Mouse (Mus musculus) inflammation-experienced regulatory T-cells (primary cell): Measurements from ENCODE around the gene Tnnt3. TPM values are rescaled to one million over a fixed set of nuclear protein-coding genes. Genes with fewer than 3 reads are reported as not detected.

Experiments used
- polyA plus RNA-seq, 2 experiments: library from polyadenylated mRNA; unstranded; fragments of 100-300 nt; shearing (Covaris generic); gene quantifications; one replicate each; pipeline ENCODE4 v1.2.1; 2017

Tnnt3 gene
- 1 to 10 TPM; 2.0 to 4.4 TPM for polyA plus RNA-seq

DNA sequence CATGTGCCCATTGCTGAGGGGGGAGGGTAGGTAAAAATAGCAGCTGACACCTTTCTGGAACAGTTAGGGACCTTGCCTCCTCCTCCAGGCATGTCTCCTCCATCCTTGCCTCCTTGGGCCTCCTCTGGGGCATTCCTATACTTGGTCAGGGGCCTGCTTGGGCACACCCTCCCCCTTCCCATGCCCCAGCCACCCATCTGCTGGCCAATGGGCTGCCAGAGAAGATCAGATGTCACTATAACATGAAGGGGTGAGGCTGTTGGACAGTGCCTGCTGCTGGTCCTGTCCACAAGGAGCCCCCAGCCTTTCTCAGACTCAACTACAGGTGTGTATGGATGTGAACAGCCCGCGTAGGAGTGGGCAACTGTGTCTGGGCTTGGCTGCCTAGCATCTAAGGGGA lies at the start of gene Tnnt3:
Tnnt3 (plus strand) TSS at position 262 of the 400 bp plus-strand sequence.

DNA sequence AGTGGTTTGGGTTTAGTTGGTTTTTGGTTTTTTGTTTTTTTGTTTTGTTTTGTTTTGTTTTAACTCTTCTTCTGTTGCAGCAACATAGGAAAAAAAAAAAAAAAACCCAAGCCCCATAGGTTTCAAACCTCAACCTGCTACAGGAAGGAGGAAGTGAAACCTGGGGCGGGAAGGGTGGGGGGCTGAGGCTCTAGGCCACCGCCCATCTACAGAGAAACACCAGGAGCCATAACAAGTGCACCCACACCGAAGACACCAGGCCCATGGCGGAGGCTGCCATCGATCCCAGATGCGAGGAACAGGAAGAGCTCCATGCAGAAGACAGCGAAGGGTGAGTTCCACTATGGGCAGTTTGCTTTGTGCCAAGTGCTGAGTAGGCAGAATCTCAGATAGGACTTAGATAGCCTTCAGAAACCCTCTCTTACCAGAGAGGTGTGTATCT lies 38.0 kb upstream of the Tnnt3 start, which contains the start of gene Lsp1:
Lsp1 (plus strand) TSS at position 174 of the 442 bp plus-strand sequence.

DNA sequence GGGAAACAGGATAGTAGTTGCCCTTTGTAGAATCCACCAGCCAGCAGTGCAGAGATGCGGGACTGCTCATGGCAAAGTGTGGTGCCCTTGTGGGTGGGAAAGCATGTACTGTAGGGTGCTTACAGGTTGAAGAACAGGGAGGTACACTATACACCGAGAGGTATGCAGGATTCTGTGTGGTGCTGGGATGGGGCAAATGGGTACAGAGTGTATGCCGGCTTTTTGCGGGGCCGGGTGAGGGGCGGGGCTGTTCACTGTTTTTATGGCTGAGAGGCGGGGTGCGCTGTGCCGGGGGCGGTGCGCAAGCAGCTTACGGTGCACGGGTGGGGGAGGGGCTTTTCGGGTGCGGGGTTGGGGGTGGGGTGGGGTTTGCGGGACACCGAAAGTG lies 34.0 kb downstream of the Tnnt3 start, which contains the start of gene Mrpl23:
Mrpl23 (plus strand) TSS at position 16 of the 388 bp plus-strand sequence.

Other genes starting within 250 kb of the Tnnt3 start
- 1 to 10 TPM in 1 of 2 experiments, not detected in 1; 2.0 TPM for gene Gm2431, start 240.5 kb upstream of the Tnnt3 start, polyA plus RNA-seq
- not detected for gene Gm4559, start 224.5 kb upstream of the Tnnt3 start, polyA plus RNA-seq
- gene Krtap5-1, start 201.7 kb upstream of the Tnnt3 start, polyA plus RNA-seq = not detected
- gene Krtap5-4, start 195.3 kb upstream of the Tnnt3 start, polyA plus RNA-seq = under 1 TPM in 1 of 2 experiments, not detected in 1; 0.17 TPM
- 10 to 100 TPM in 1 of 2 experiments, 1 to 10 TPM in 1; 3.2 to 41.0 TPM for gene Ifitm10, start 125.1 kb upstream of the Tnnt3 start, polyA plus RNA-seq
- gene Gm49369, start 116.2 kb upstream of the Tnnt3 start, polyA plus RNA-seq = 1 to 10 TPM; 2.4 to 9.3 TPM
- 100 to 1,000 TPM; 384 to 590 TPM for gene Ctsd, start 110.8 kb upstream of the Tnnt3 start, polyA plus RNA-seq
- gene Syt8, start 64.0 kb upstream of the Tnnt3 start, polyA plus RNA-seq = not detected
- gene Tnni2, start 57.0 kb upstream of the Tnnt3 start, polyA plus RNA-seq = not detected
- gene Lsp1, start 38.0 kb upstream of the Tnnt3 start, polyA plus RNA-seq = 1,000 to 10,000 TPM in 1 of 2 experiments, 100 to 1,000 TPM in 1; 956 to 1,169 TPM
- gene Mrpl23, start 33.9 kb downstream of the Tnnt3 start, polyA plus RNA-seq = 10 to 100 TPM in 1 of 2 experiments, 1 to 10 TPM in 1; 2.9 to 15.3 TPM
- not detected for gene Igf2, start 168.0 kb downstream of the Tnnt3 start, polyA plus RNA-seq
- gene Gm49394, start 171.1 kb downstream of the Tnnt3 start, polyA plus RNA-seq = not detected
- 1 to 10 TPM in 1 of 2 experiments, not detected in 1; 1.4 TPM for gene Ins2, start 244.5 kb downstream of the Tnnt3 start, polyA plus RNA-seq